Mouse (Mus musculus) ovary, adult 2 months (tissue): ENCODE measurements around the gene Cyp4a10. TPM values are rescaled to one million over a fixed set of nuclear protein-coding genes. Genes with fewer than 3 reads are reported as not detected.

ENCODE experiments used
- polyA plus RNA-seq: library from polyadenylated mRNA; depleted of rRNA; stranded (reverse); fragments of >200 nt; gene quantifications from 2 replicates; pipeline ENCODE4 v1.2.3, GENCODE M21; 2012; rRNA removed

Gene Cyp4a10
- 0.18 and 0.32 TPM in 2 replicates for polyA plus RNA-seq

DNA sequence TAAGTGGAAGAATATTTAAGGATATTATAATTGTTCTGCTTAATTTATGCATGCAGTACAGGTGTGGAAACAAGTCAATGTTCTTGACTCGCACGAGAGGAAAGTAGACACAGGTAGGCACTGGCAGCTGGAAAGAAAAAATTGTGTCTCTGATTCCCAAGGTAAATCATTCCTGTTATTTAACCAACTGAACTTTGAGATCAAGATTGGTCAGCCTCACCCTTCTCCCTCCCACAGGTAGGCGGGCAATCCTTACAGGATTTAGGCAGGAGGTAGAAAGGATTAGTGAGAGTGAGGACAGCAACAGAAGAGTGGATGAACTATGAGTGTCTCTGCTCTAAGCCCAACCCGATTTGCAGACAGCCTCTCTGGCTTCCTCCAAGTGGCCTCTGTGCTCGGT, at the start of gene Cyp4a10:
Gene Cyp4a10 (plus strand): TSS at position 265 of the 400 bp plus-strand sequence.

DNA sequence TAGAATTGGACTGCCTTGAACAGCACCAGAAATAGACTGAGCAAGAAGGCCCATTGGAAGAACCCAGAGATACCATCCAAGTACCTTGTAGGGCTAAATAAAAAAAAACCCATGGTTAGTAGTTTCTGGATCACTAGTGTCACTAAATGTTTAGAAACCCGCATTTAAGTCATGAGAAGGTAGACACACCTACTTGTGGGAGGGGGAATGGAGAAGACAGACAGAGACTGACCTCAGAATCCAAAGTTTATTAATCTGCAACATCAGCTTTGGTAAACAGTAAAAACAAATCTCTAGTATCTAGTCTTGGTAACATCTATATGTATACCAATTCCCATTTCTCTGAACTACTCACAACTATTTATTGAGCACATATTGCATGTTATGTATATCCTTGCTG, 22.1 kb upstream of the Cyp4a10 start, which contains the start of gene Cyp4a14:
Gene Cyp4a14 (minus strand): TSS at position 142 of the 400 bp plus-strand sequence.

GRCm38 (mm10) chr4:115563401-115563800, 45.3 kb downstream of the Cyp4a10 start, which contains the start of gene Cyp4a31:
Cyp4a31 (plus strand) TSS chr4:115563649.

Other genes starting within 250 kb of the Cyp4a10 start
- gene Cyp4a12a, start 219.2 kb upstream of the Cyp4a10 start, polyA plus RNA-seq = 0.11 TPM in 1 of 2 replicates, not detected in the other
- not detected in 2 replicates for gene Cyp4a12b, start 106.6 kb upstream of the Cyp4a10 start, polyA plus RNA-seq
- not detected in 2 replicates for gene Cyp4a30b, start 65.7 kb upstream of the Cyp4a10 start, polyA plus RNA-seq
- 0.41 TPM in 1 of 2 replicates, not detected in the other for gene Cyp4a14, start 22.1 kb upstream of the Cyp4a10 start, polyA plus RNA-seq
- gene Cyp4a31, start 45.4 kb downstream of the Cyp4a10 start, polyA plus RNA-seq = not detected in 2 replicates
- not detected in 2 replicates for gene Cyp4a32, start 82.7 kb downstream of the Cyp4a10 start, polyA plus RNA-seq
- 17.8 and 18.7 TPM in 2 replicates for gene Cyp4b1, start 129.5 kb downstream of the Cyp4a10 start, polyA plus RNA-seq
- 29.5 and 33.5 TPM in 2 replicates for gene Efcab14, start 219.5 kb downstream of the Cyp4a10 start, polyA plus RNA-seq